Mouse (Mus musculus): Measurements from ENCODE around the gene Slco2a1. TPM values are rescaled to one million over a fixed set of nuclear protein-coding genes. Genes with fewer than 3 reads are reported as not detected.

The Slco2a1 gene
- polyA plus RNA-seq, 1 experiment = 1.9 TPM

DNA sequence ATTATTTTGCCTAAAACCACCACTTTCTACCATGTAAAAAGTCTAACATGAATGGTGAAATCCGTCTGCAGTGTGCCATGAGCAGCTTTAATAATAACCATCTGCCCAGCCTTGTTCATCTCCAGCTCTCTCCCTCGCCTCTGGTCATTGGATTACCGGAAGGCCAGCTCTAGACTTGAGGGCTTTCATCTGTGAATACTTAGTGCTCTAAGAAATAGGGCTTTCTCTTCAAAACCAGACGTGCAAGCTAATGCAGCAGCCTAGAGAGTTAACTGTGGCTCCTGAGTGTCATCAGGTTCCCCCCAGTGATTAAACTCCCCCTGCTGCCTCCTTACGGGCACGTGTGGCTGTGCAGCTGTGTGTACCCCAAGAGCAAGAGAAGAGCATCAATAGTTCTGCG, 25.2 kb upstream of the Slco2a1 start:
- DNase-seq (ENCODE audit: low read depth) = no peak
- TF ChIP-seq CTCF (IDR thresholded peaks at IDR 0.05; ENCODE audit: borderline replicate concordance, extremely low read depth, insufficient read depth, insufficient read length) (no peak), POLR2A (IDR thresholded peaks at IDR 0.05; ENCODE audit: borderline replicate concordance, extremely low read depth, insufficient read depth, insufficient read length, poor library complexity, severe bottlenecking) (no peak)

DNA sequence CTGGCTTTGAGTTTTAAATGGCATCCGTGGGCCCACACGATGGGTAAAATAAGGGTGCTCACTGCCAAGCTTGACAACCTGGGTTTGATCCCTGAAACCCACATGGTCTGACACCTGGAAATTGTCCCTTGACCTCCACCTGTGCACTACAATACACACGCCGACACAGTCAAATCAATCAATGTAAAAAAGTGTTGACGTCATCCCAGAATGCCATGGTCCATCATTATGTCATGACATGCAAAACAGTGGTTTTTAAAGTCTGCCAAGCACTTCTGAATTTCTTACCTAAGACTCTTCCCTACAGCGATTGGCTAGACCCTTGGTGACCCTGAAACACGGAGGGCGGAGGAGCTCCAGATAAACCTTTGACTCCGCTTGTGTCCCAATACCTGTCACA, 23.9 kb upstream of the Slco2a1 start:
- no peak for DNase-seq (ENCODE audit: low read depth)
- TF ChIP-seq POLR2A (IDR thresholded peaks at IDR 0.05; ENCODE audit: borderline replicate concordance, extremely low read depth, insufficient read depth, insufficient read length, poor library complexity, severe bottlenecking) (no peak), CTCF (IDR thresholded peaks at IDR 0.05; ENCODE audit: borderline replicate concordance, extremely low read depth, insufficient read depth, insufficient read length) (no peak)

- TF ChIP-seq POLR2A (IDR thresholded peaks at IDR 0.05; ENCODE audit: borderline replicate concordance, extremely low read depth, insufficient read depth, insufficient read length, poor library complexity, severe bottlenecking) (no peak), CTCF (IDR thresholded peaks at IDR 0.05; ENCODE audit: borderline replicate concordance, extremely low read depth, insufficient read depth, insufficient read length) (no peak)
- DNase-seq (ENCODE audit: low read depth) = no peak
Observed at GRCm38 (mm10) chr9:102972393-102973050, 16.0 kb upstream of the Slco2a1 start.

- TF ChIP-seq POLR2A (IDR thresholded peaks at IDR 0.05; ENCODE audit: borderline replicate concordance, extremely low read depth, insufficient read depth, insufficient read length, poor library complexity, severe bottlenecking) (no peak), CTCF (IDR thresholded peaks at IDR 0.05; ENCODE audit: borderline replicate concordance, extremely low read depth, insufficient read depth, insufficient read length) (no peak)
- DNase-seq (ENCODE audit: low read depth) = no peak
Observed at GRCm38 (mm10) chr9:102975887-102976286, 12.6 kb upstream of the Slco2a1 start.

DNA sequence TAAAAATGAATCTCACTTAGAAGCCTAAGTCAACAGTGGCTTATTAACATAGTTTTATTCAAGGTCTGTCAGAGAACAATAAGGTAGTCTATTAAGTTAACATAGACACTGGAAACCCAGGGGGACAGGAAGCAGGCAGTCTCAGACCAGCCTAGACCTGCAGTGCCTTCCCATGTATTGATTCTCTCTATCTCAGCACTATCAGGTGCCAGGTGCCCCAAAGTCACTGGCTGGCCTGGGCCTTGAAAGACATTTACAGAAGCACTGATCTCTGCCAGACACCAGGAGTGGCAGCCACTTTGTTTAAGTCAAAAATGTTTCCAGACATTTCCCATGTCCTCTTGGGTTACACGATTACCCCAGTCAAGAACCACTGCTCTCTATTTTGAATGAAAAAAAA, 11.4 kb upstream of the Slco2a1 start:
- no peak for DNase-seq (ENCODE audit: low read depth)
- TF ChIP-seq POLR2A (IDR thresholded peaks at IDR 0.05; ENCODE audit: borderline replicate concordance, extremely low read depth, insufficient read depth, insufficient read length, poor library complexity, severe bottlenecking) (no peak), CTCF (IDR thresholded peaks at IDR 0.05; ENCODE audit: borderline replicate concordance, extremely low read depth, insufficient read depth, insufficient read length) (no peak)

DNA sequence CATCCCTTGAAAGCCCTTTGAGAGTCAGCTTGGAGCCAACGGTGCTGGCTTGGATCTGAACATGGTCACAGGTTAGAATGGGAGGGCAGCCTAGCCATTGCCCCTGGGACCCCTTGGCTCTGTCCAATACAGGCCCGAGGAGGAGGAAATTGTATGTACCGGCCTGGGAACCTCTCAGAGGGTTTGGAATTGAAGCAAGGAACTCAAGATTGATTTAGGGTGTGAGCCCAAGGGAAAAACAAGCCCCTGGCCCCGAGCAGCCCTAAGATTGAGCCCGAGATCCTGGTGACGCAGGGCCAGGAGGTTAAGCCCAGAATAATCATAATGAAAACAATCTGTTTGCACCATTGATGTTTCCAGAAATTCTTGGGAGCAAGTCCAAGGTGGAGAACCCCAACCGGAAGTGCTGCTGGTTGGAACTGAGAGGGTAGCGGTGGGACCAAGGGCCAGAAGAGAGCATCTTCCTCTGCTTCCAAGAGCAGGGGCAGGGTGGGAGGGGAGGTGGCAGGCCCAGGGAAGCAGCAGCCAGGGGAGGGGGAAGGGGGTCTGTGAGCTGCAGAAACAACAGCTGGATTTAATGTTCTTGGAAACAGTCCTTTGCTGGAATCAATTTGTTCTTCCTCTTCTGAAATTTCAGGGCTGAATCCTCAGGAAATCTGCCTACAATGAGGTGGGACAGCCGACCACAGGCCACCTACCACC, 10.6 kb upstream of the Slco2a1 start:
- no peak for DNase-seq (ENCODE audit: low read depth)
- no peak for TF ChIP-seq POLR2A (IDR thresholded peaks at IDR 0.05; ENCODE audit: borderline replicate concordance, extremely low read depth, insufficient read depth, insufficient read length, poor library complexity, severe bottlenecking)
- TF ChIP-seq CTCF (IDR thresholded peaks at IDR 0.05; ENCODE audit: borderline replicate concordance, extremely low read depth, insufficient read depth, insufficient read length) = no peak

GRCm38 (mm10) chr9:102979011-102979700, 9.4 kb upstream of the Slco2a1 start:
- DNase-seq (ENCODE audit: low read depth) = no peak
- TF ChIP-seq POLR2A (IDR thresholded peaks at IDR 0.05; ENCODE audit: borderline replicate concordance, extremely low read depth, insufficient read depth, insufficient read length, poor library complexity, severe bottlenecking) (no peak), CTCF (IDR thresholded peaks at IDR 0.05; ENCODE audit: borderline replicate concordance, extremely low read depth, insufficient read depth, insufficient read length) (no peak)

- DNase-seq (ENCODE audit: low read depth) = no peak
- TF ChIP-seq CTCF (IDR thresholded peaks at IDR 0.05; ENCODE audit: borderline replicate concordance, extremely low read depth, insufficient read depth, insufficient read length) (no peak), POLR2A (IDR thresholded peaks at IDR 0.05; ENCODE audit: borderline replicate concordance, extremely low read depth, insufficient read depth, insufficient read length, poor library complexity, severe bottlenecking) (no peak)
Observed at GRCm38 (mm10) chr9:102979956-102980355, 8.6 kb upstream of the Slco2a1 start.

GRCm38 (mm10) chr9:102980420-102980819, 8.1 kb upstream of the Slco2a1 start:
- DNase-seq (ENCODE audit: low read depth) = no peak
- TF ChIP-seq POLR2A (IDR thresholded peaks at IDR 0.05; ENCODE audit: borderline replicate concordance, extremely low read depth, insufficient read depth, insufficient read length, poor library complexity, severe bottlenecking) (no peak), CTCF (IDR thresholded peaks at IDR 0.05; ENCODE audit: borderline replicate concordance, extremely low read depth, insufficient read depth, insufficient read length) (no peak)

- no peak for DNase-seq (ENCODE audit: low read depth)
- TF ChIP-seq CTCF (IDR thresholded peaks at IDR 0.05; ENCODE audit: borderline replicate concordance, extremely low read depth, insufficient read depth, insufficient read length) = no peak
- no peak for TF ChIP-seq POLR2A (IDR thresholded peaks at IDR 0.05; ENCODE audit: borderline replicate concordance, extremely low read depth, insufficient read depth, insufficient read length, poor library complexity, severe bottlenecking)
Observed at GRCm38 (mm10) chr9:102981791-102982190, 6.7 kb upstream of the Slco2a1 start.

- TF ChIP-seq POLR2A (IDR thresholded peaks at IDR 0.05; ENCODE audit: borderline replicate concordance, extremely low read depth, insufficient read depth, insufficient read length, poor library complexity, severe bottlenecking) (no peak), CTCF (IDR thresholded peaks at IDR 0.05; ENCODE audit: borderline replicate concordance, extremely low read depth, insufficient read depth, insufficient read length) (no peak)
- no peak for DNase-seq (ENCODE audit: low read depth)
Observed at GRCm38 (mm10) chr9:102982376-102982775, 6.1 kb upstream of the Slco2a1 start.

Measured in brain, embryonic 14.5 days (tissue).